Comparison of ENCODE assay signal across 8 mouse cellular contexts in genomic region chr10:17332025-17332767, GRCm38 (mm10).
DNase-seq lines count a peak whose midpoint lies in the region; ATAC-seq and TF ChIP-seq lines count a peak whose summit lies in the region.

No protein-coding gene starts in this region.

- H3K4me1 ChIP-seq in cortical plate, adult 2 months (ENCODE audit: control insufficient read depth, insufficient read depth, low read length) = peaks cover 2% of the 10 kb centered on the region; the same call in 1 of the 2 replicates
- peaks cover 24% of the 10 kb centered on the region for H3K4me1 ChIP-seq in hindbrain, embryonic 14.5 days (replicated peaks; ENCODE audit: control insufficient read depth, insufficient read depth, low read length)
- peaks cover 46% of the 10 kb centered on the region for H3K4me1 ChIP-seq in midbrain, embryonic 10.5 days

- H3K36me3 ChIP-seq in hindbrain, embryonic 14.5 days (replicated peaks; ENCODE audit: control insufficient read depth, insufficient read depth) = no peaks in the 10 kb centered on the region
- H3K36me3 ChIP-seq in midbrain, embryonic 10.5 days = no peaks in the 10 kb centered on the region

- no peaks in the 10 kb centered on the region for H3K9me3 ChIP-seq in hindbrain, embryonic 14.5 days (ENCODE audit: control insufficient read depth, low read length)
- H3K9me3 ChIP-seq in midbrain, embryonic 10.5 days (replicated peaks) = no peaks in the 10 kb centered on the region

- H3K27me3 ChIP-seq in hindbrain, embryonic 14.5 days (ENCODE audit: control insufficient read depth, insufficient read depth, low read length) = no peaks in the 10 kb centered on the region
- H3K27me3 ChIP-seq in midbrain, embryonic 10.5 days (ENCODE audit: low read depth, poor library complexity, severe bottlenecking) = no peaks in the 10 kb centered on the region

- intact Hi-C loops in left cerebral cortex, postnatal 4 days (cut with DNase I) = loop anchor here (10.0 kb wide), 1 partner anchor 393 kb away; the partner anchor contains the start of gene Cited2
- intact Hi-C loops in left cerebral cortex, postnatal 14 days (cut with DNase I) = no loop called here

- WGBS in hindbrain, embryonic 14.5 days = 13% methylated on average over 6 of the region's 6 CpGs
- WGBS in midbrain, embryonic 10.5 days = 35% methylated on average over 6 of the region's 6 CpGs

- H3K9ac ChIP-seq in hindbrain, embryonic 14.5 days = peak overlapping the region; percentile 64

- no peak overlapping the region for H3K27ac ChIP-seq in cortical plate, adult 2 months (ENCODE audit: insufficient read depth, low read length)
- H3K27ac ChIP-seq in hindbrain, embryonic 14.5 days = peak overlapping the region; percentile 91
- H3K27ac ChIP-seq in midbrain, embryonic 10.5 days (replicated peaks) = peak overlapping the region; percentile 92

- peak; percentile 51 for ATAC-seq in hindbrain, embryonic 14.5 days (ENCODE audit: low FRiP score)

- H3K4me3 ChIP-seq in cortical plate, adult 2 months (ENCODE audit: insufficient read depth, low read length) = peak overlapping the region; percentile 38; the same call in 1 of the 2 replicates
- no peak overlapping the region for H3K4me3 ChIP-seq in hindbrain, embryonic 14.5 days (replicated peaks; ENCODE audit: low read length)
- H3K4me3 ChIP-seq in midbrain, embryonic 10.5 days = peak overlapping the region; percentile 53

- DNase-seq in left cerebral cortex, postnatal 4 days = peak; percentile 51
- DNase-seq in left cerebral cortex, postnatal 14 days (ENCODE audit: low spot score in 2 of 2) = no peak
- peak; percentile 52 for DNase-seq in hindbrain, embryonic 14.5 days (ENCODE audit: low spot score)
- peak; percentile 66 for DNase-seq in midbrain, embryonic 10.5 days (ENCODE audit: low spot score)
- no peak for DNase-seq in layer of hippocampus, postnatal 36 days
- DNase-seq in frontal cortex, postnatal 10 days (ENCODE audit: low spot score in 2 of 2) = no peak
- no peak for DNase-seq in gastrocnemius, adult 18-20 months (ENCODE audit: low spot score)

- TF ChIP-seq CTCF in cortical plate, adult 2 months (IDR thresholded peaks at IDR 0.05; ENCODE audit: extremely low read depth, insufficient read depth, low read length) = no peak

- H3K4me2 ChIP-seq in hindbrain, embryonic 14.5 days (replicated peaks) = peak overlapping the region; percentile 56

- no peak for TF ChIP-seq POLR2A in cortical plate, adult 2 months (IDR thresholded peaks at IDR 0.05; ENCODE audit: extremely low read depth, insufficient read depth, low read length)

Comparison
In these comparisons a context has a peak if more than half of its experiments do, and no peak if none do; other contexts are left out.
1. DNase-seq: peak in left cerebral cortex, postnatal 4 days (single experiment), hindbrain, embryonic 14.5 days (single experiment) and midbrain, embryonic 10.5 days (single experiment); none in left cerebral cortex, postnatal 14 days (0 of 2), layer of hippocampus, postnatal 36 days (0 of 2), frontal cortex, postnatal 10 days (0 of 2) and gastrocnemius, adult 18-20 months (single experiment).